Mouse (Mus musculus) embryonic fibroblast, embryonic 13.5 days (primary cell): ENCODE results near the gene Catsper4.

Experiments used
- CTCF ChIP-seq: IDR thresholded peaks from 2 replicates; pipeline ENCODE4 v1.5.1; 2011; ENCODE audit warnings: mild to moderate bottlenecking, control low read depth, low read length, moderate library complexity, borderline replicate concordance; ENCODE audit not compliant: insufficient read depth
- POLR2A ChIP-seq: IDR thresholded peaks from 2 replicates; pipeline ENCODE4 v1.6.1; 2011; ENCODE audit warnings: low read depth, mild to moderate bottlenecking, control low read depth, low read length, moderate library complexity

GRCm38 (mm10) chr4:134273417-134274345 lies 46.5 kb upstream of the Catsper4 start:
- no peak for TF ChIP-seq CTCF
- TF ChIP-seq POLR2A: no peak
